Mouse (Mus musculus) CD8-positive naive resting alpha-beta T cell, adult 57 days (primary cell): ENCODE measurements around the gene Dsp. TPM values are rescaled to one million over a fixed set of nuclear protein-coding genes. Genes with fewer than 3 reads are reported as not detected.

ENCODE experiments used
- total RNA-seq: library from RNA; stranded (reverse); gene quantifications from one replicate; pipeline ENCODE4 v1.2.4, GENCODE M21; 2023

The Dsp gene
- not detected for total RNA-seq

GRCm38 (mm10) chr13:38151069-38151588 lies at the start of gene Dsp:
Gene Dsp, plus strand, starts transcription at chr13:38151294.

GRCm38 (mm10) chr13:38204702-38205482 lies 53.8 kb downstream of the Dsp start, which contains the start of gene Snrnp48:
Gene Snrnp48, plus strand, starts transcription at chr13:38204938.

Other genes starting within 250 kb of the Dsp start
- gene Ssr1, start 157.1 kb upstream of the Dsp start, total RNA-seq, result 43.8 TPM
- 171 TPM for gene Riok1, start 114.3 kb upstream of the Dsp start, total RNA-seq
- gene Cage1, start 114.2 kb upstream of the Dsp start, total RNA-seq, result 4.0 TPM
- 56.4 TPM for gene Snrnp48, start 53.6 kb downstream of the Dsp start, total RNA-seq
- not detected for gene Bmp6, start 193.8 kb downstream of the Dsp start, total RNA-seq